17 mouse cellular contexts compared by ENCODE assay signal in the genomic region with DNA sequence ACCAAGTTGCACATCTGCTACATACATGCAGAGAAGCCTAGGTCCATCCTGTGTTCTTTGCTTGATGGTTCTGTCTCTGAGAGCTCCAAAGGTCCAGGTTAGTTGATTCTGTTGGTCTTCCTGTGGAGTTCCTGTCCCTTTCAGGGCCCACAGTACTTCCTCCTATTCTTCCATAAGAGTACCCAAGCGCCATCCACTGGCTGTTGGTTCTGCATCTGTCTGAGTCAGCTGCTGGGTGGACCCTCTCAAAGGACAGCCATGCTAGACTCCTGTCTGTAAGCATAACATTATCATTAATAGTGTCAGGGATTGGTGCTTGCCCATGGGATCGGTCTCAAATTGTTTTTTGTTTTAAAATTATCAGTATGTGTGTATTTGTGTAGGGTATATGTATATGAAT. TPM values are rescaled to one million over a fixed set of nuclear protein-coding genes. Genes with fewer than 3 reads are reported as not detected.
DNase-seq lines count a peak whose midpoint lies in the region; ATAC-seq and TF ChIP-seq lines count a peak whose summit lies in the region.
"Had no signal": no experiment of that assay in that cellular context is flagged by ENCODE, and none has a peak within 500 bp of the region (broad histone marks: within the 10 kb centered on the region; RNA-seq: fewer than 3 reads in every experiment).

No protein-coding gene starts in this region.

- no peaks in the 10 kb centered on the region for H3K27me3 ChIP-seq in forebrain, postnatal 0 days (ENCODE audit: insufficient read depth, low read length)
- H3K27me3 ChIP-seq in forebrain, embryonic 10.5 days (ENCODE audit: poor library complexity, severe bottlenecking), result no peaks in the 10 kb centered on the region
- no peaks in the 10 kb centered on the region for H3K27me3 ChIP-seq in kidney, adult 2 months (replicated peaks; ENCODE audit: control insufficient read depth, insufficient read depth, low read length)
- no peaks in the 10 kb centered on the region for H3K27me3 ChIP-seq in kidney, embryonic 16.5 days (ENCODE audit: insufficient read depth, low read length)
- no peaks in the 10 kb centered on the region for H3K27me3 ChIP-seq in liver, embryonic 14.5 days (ENCODE audit: control insufficient read depth, insufficient read depth, low read length)
- H3K27me3 ChIP-seq: forebrain, embryonic 15.5 days; hindbrain, embryonic 15.5 days; limb, embryonic 15.5 days; neural tube, embryonic 15.5 days had no signal

- no peak overlapping the region for H3K9ac ChIP-seq in forebrain, postnatal 0 days
- H3K9ac ChIP-seq in kidney, embryonic 16.5 days (replicated peaks; ENCODE audit: low read length), result no peak overlapping the region
- no peak overlapping the region for H3K9ac ChIP-seq in liver, embryonic 14.5 days (replicated peaks)
- H3K9ac ChIP-seq: forebrain, embryonic 15.5 days; hindbrain, embryonic 15.5 days; limb, embryonic 15.5 days; neural tube, embryonic 15.5 days had no signal

- no peak overlapping the region for H3K27ac ChIP-seq in forebrain, postnatal 0 days (ENCODE audit: low read depth, low read length)
- H3K27ac ChIP-seq in forebrain, embryonic 10.5 days, result no peak overlapping the region
- no peak overlapping the region for H3K27ac ChIP-seq in kidney, adult 2 months (ENCODE audit: insufficient read depth, low read depth, low read length)
- no peak overlapping the region for H3K27ac ChIP-seq in kidney, embryonic 16.5 days (ENCODE audit: low read length)
- no peak overlapping the region for H3K27ac ChIP-seq in liver, embryonic 14.5 days
- H3K27ac ChIP-seq: embryonic facial prominence, embryonic 10.5 days; forebrain, embryonic 15.5 days; hindbrain, embryonic 15.5 days; limb, embryonic 15.5 days; neural tube, embryonic 15.5 days had no signal

- ATAC-seq in forebrain, postnatal 0 days, result no peak
- ATAC-seq in kidney, embryonic 16.5 days (ENCODE audit: low FRiP score, low TSS enrichment), result no peak
- ATAC-seq in liver, embryonic 14.5 days (ENCODE audit: insufficient read depth), result no peak
- ATAC-seq: forebrain, embryonic 15.5 days had no signal

- DNase-seq in forebrain, postnatal 0 days, result no peak
- no peak for DNase-seq in forebrain, embryonic 10.5 days (ENCODE audit: extremely low spot score, low spot score)
- DNase-seq in kidney, adult 2 months, result no peak
- DNase-seq in liver, embryonic 14.5 days (ENCODE audit: low read depth in 3 of 3, low spot score in 3 of 3), result no peak
- DNase-seq in liver, result no peak
- peak; percentile 65 for DNase-seq in lung, postnatal 36 days
- DNase-seq in thymus, adult 18-20 months, result no peak
- DNase-seq: cerebellum, adult 11 months; midbrain, embryonic 14.5 days; spleen, adult 18-20 months had no signal

- no peaks in the 10 kb centered on the region for H3K9me3 ChIP-seq in forebrain, postnatal 0 days (ENCODE audit: low read length)
- H3K9me3 ChIP-seq in forebrain, embryonic 10.5 days, result no peaks in the 10 kb centered on the region
- H3K9me3 ChIP-seq in kidney, embryonic 16.5 days (ENCODE audit: low read length), result no peaks in the 10 kb centered on the region
- no peaks in the 10 kb centered on the region for H3K9me3 ChIP-seq in liver, embryonic 14.5 days (ENCODE audit: control insufficient read depth, low read length)
- H3K9me3 ChIP-seq: embryonic facial prominence, embryonic 10.5 days; forebrain, embryonic 15.5 days; hindbrain, embryonic 15.5 days; limb, embryonic 15.5 days; neural tube, embryonic 15.5 days had no signal

- no peak for TF ChIP-seq POLR2A in kidney, adult 2 months (IDR thresholded peaks at IDR 0.05; ENCODE audit: low read depth, low read length)

- TF ChIP-seq EP300 in liver, embryonic 14.5 days (IDR thresholded peaks at IDR 0.05; ENCODE audit: low read depth), result no peak

- WGBS in forebrain, postnatal 0 days, result 88% methylated on average over 2 of the region's 2 CpGs
- WGBS in forebrain, embryonic 10.5 days, result 85% methylated on average over 2 of the region's 2 CpGs
- WGBS in kidney, adult 2 months, result 87% methylated on average over 2 of the region's 2 CpGs
- 80% methylated on average over 2 of the region's 2 CpGs for WGBS in kidney, embryonic 16.5 days
- 48% methylated on average over 2 of the region's 2 CpGs for WGBS in liver, embryonic 14.5 days (ENCODE audit: insufficient replicate concordance)

- 0 out of 2 replicates have a peak, but pooled peaks have one; percentile 2 for TF ChIP-seq CTCF in forebrain, postnatal 0 days (IDR thresholded peaks at IDR 0.05; ENCODE audit: low read depth)
- TF ChIP-seq CTCF in kidney, adult 2 months (conservative IDR thresholded peaks at IDR 0.05; ENCODE audit: insufficient read depth, insufficient read length, low read depth, low read length), result peak; percentile 14; the same call in 1 of the 2 replicates
- 0 out of 2 replicates have a peak, but pooled peaks have one; percentile 9 for TF ChIP-seq CTCF in liver, embryonic 14.5 days (IDR thresholded peaks at IDR 0.05; ENCODE audit: low read depth)

- H3K4me3 ChIP-seq in forebrain, postnatal 0 days (ENCODE audit: low read depth, low read length), result no peak overlapping the region
- no peak overlapping the region for H3K4me3 ChIP-seq in forebrain, embryonic 10.5 days
- no peak overlapping the region for H3K4me3 ChIP-seq in kidney, adult 2 months (ENCODE audit: insufficient read depth, low read depth, low read length)
- no peak overlapping the region for H3K4me3 ChIP-seq in kidney, embryonic 16.5 days (ENCODE audit: low read length)
- no peak overlapping the region for H3K4me3 ChIP-seq in liver, embryonic 14.5 days (ENCODE audit: insufficient read depth in 1 of 2, low read depth in 2 of 2, low read length in 2 of 2)
- H3K4me3 ChIP-seq: embryonic facial prominence, embryonic 10.5 days; forebrain, embryonic 15.5 days; hindbrain, embryonic 15.5 days; limb, embryonic 15.5 days; myocyte; neural tube, embryonic 15.5 days had no signal

- H3K4me2 ChIP-seq in forebrain, postnatal 0 days (ENCODE audit: low read depth), result no peak overlapping the region
- H3K4me2 ChIP-seq in kidney, embryonic 16.5 days (replicated peaks; ENCODE audit: low read depth, low read length), result no peak overlapping the region
- H3K4me2 ChIP-seq in liver, embryonic 14.5 days (ENCODE audit: low read depth), result no peak overlapping the region
- H3K4me2 ChIP-seq: forebrain, embryonic 15.5 days; hindbrain, embryonic 15.5 days; limb, embryonic 15.5 days; neural tube, embryonic 15.5 days had no signal

- no peaks in the 10 kb centered on the region for H3K4me1 ChIP-seq in forebrain, postnatal 0 days (ENCODE audit: insufficient read depth)
- peaks cover 13% of the 10 kb centered on the region for H3K4me1 ChIP-seq in forebrain, embryonic 10.5 days
- no peaks in the 10 kb centered on the region for H3K4me1 ChIP-seq in kidney, adult 2 months (ENCODE audit: control insufficient read depth, insufficient read depth, low read length)
- no peaks in the 10 kb centered on the region for H3K4me1 ChIP-seq in kidney, embryonic 16.5 days (ENCODE audit: insufficient read depth, low read length)
- peaks cover 21 to 25% of the 10 kb centered on the region in 2 experiments for H3K4me1 ChIP-seq in liver, embryonic 14.5 days (replicated peaks; ENCODE audit: control insufficient read depth in 2 of 2, insufficient read depth in 2 of 2, low read length in 1 of 2)
- H3K4me1 ChIP-seq: hindbrain, embryonic 15.5 days had no signal

- H3K36me3 ChIP-seq in forebrain, postnatal 0 days (ENCODE audit: insufficient read depth), result no peaks in the 10 kb centered on the region; the same call in 1 of the 2 replicates
- H3K36me3 ChIP-seq in forebrain, embryonic 10.5 days (replicated peaks), result peaks cover 8% of the 10 kb centered on the region
- no peaks in the 10 kb centered on the region for H3K36me3 ChIP-seq in kidney, adult 2 months (ENCODE audit: control insufficient read depth, insufficient read depth, low read length)
- H3K36me3 ChIP-seq in kidney, embryonic 16.5 days (ENCODE audit: insufficient read depth, low read length), result no peaks in the 10 kb centered on the region
- no peaks in the 10 kb centered on the region for H3K36me3 ChIP-seq in liver, embryonic 14.5 days (replicated peaks; ENCODE audit: control insufficient read depth, insufficient read depth, low read depth)
- H3K36me3 ChIP-seq: forebrain, embryonic 15.5 days; hindbrain, embryonic 15.5 days; limb, embryonic 15.5 days; neural tube, embryonic 15.5 days had no signal

RNA-seq across cellular contexts. Expression of a gene that starts 13.8 kb away (rescaled TPM):
- total RNA-seq in forebrain, postnatal 0 days (2014; rRNA removed), result 56.2 and 63.9 TPM in 2 replicates
- polyA plus RNA-seq in forebrain, postnatal 0 days (2015; fragmentation: Nextera tagmentation; extraction: Ambion mirVana), result 6.1 and 7.4 TPM in 2 replicates
- polyA plus RNA-seq in forebrain, embryonic 10.5 days (2016; fragmentation: Nextera tagmentation; extraction: Ambion mirVana), result 5.5 and 5.7 TPM in 2 replicates
- 29.9 and 30.6 TPM in 2 replicates for polyA plus RNA-seq in kidney, adult 2 months (2012; rRNA removed)
- 5.6 and 6.5 TPM in 2 replicates for polyA plus RNA-seq in kidney, embryonic 16.5 days (2015; fragmentation: Nextera tagmentation; extraction: Ambion mirVana)
- polyA plus RNA-seq in liver, embryonic 14.5 days (2012; rRNA removed), result 2.4 and 2.9 TPM in 2 replicates
- 1.5 and 1.7 TPM in 2 replicates for polyA plus RNA-seq in liver, embryonic 14.5 days (2014; fragmentation: Nextera tagmentation; extraction: Ambion mirVana)
